Mouse (Mus musculus) left cerebral cortex, adult 9 months (tissue): ENCODE data around the gene Arhgap23.

ENCODE experiments used
- DNase-seq, 2 experiments: peaks; one replicate each; pipeline ENCODE4 v3.0.0; 2022; ENCODE audit warnings: low spot score in 2 of 2

Gene Arhgap23

GRCm38 (mm10) chr11:97415330-97415711 lies at the start of gene Arhgap23:
Gene Arhgap23, plus strand, starts transcription at chr11:97415533.
- no peak for DNase-seq

DNA sequence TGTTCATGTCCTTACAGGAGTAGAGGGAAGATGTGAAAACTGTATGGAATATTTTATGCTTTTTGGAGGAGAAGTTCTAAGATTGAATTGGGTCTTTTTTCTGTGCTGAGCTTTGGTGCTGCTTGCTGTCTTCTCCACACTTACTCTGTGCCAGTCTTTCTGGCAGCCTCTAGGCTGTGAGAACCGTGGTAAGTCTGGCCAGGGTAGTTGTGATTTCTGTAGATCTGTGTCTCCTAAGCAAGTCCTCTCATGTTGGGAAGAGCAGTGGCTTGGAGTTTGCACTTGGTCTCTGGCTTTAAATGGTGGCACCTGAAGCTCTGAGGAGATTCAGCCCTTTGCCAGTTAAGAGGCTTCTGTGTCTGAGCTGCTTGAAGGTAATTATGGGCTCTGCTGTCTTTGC lies 49.8 kb upstream of the Arhgap23 start:
- DNase-seq, result no peak

GRCm38 (mm10) chr11:97368501-97368900 lies 46.8 kb upstream of the Arhgap23 start:
- DNase-seq, result no peak

DNA sequence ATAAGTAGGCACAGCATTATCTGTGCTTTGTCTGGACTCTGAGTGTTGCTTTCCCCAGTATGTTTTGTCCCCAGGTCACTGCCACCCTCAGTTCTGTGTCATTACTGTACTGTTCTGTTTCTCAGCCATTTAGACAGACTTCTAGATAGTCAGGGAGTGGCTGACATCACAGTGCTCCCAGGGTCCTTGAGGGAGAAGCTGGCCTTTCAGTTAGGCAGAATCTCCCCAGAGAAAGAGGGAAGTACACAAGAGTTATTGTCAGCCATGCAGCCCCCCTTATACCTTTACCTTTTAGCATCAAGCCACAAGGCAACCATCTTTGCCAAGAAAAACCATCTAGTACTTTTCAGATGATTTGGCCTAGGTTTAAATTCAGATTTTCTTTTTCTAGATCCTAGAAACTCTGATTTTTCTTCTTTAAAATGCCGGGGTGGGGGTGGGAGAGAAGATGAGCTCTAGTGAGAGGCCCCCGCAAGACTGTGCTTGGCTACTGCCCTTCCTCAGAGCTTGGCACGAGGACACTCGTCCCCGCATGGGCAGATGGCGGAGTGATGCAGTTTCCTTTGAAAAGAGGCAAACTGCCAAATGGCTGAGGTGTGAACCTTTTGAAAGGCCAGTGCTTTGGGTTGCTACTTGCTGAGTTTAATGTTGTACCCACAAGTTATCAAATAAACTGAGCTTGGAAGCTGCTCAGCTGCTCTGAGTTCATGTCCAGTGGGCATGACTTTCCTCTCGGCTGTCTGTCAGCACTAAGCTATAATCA lies 44.8 kb upstream of the Arhgap23 start:
- peak in 1 of 2 experiments; percentile 73 for DNase-seq

DNA sequence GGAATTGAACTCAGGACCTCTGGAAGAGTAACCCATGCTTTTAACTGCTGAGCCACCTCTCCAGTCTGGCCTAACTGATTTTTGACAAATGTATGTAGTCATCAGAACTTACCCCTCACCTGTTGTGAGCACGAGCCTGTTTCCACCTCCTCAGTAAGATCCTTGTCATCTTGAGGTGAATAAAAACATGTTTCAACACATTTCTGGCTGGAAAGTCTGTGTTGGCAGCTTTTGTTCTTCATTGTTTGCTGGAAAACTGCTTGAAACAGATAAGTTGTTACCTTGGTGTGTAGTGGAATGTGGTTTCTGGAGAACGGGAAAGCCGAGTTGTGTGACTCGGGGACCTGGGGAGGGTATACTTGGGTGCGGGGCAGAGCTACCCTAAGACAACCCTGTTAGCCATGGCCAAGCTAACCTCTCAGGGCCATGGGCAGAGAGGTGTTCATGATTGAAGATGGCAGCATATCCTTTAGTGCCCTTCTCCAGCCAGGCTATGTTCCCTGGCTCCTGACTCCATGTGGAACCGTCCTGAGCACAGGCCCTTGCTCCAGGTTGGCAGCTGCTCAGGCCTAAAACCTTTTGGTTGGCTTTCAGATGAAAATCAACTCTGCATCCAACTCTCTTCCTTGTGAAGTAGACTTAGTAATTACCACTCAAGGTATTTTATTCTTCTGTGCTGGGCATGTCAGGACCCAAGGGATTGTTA lies 43.0 kb upstream of the Arhgap23 start:
- DNase-seq, result no peak

DNA sequence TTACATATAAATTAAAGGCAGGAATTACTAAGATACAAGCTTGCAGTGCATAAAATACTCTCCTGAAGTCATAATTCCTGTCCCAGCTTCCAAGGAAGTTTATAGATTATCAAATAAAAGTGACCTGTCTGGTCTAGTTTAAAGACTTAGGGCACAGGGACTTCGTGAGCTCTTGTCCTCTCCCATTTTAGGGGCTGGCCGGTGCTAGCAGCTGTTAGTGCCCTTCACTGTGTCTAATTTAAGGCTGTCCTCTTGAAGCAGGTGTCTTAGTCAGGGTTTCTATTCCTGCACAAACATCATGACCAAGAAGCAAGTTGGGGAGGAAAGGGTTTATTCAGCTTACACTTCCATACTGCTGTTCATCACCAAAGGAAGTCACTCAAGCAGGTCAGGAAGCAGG lies 41.9 kb upstream of the Arhgap23 start:
- DNase-seq, result no peak

DNA sequence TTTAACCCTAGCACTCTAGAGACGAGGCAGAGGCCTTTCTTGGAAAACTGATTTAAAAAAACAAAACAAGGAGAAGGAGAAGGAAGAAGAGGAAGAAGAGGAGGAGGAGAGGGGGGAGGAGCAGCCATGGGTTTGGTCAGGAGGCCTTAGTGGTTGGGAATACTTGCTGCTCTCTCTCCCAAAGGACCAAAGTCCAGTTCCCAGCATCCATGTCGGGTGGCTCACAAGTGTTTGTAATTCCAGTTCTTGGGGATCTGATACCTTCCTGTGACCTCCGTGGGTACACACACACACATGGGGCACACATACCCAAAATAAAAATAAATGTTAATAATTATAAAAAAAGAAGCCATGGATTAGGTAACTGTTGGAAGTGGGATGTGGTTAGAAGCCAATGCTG lies 35.3 kb upstream of the Arhgap23 start:
- no peak for DNase-seq

- no peak for DNase-seq
These were observed 32.3 kb upstream of the Arhgap23 start for GRCm38 (mm10) chr11:97383017-97383416.

DNA sequence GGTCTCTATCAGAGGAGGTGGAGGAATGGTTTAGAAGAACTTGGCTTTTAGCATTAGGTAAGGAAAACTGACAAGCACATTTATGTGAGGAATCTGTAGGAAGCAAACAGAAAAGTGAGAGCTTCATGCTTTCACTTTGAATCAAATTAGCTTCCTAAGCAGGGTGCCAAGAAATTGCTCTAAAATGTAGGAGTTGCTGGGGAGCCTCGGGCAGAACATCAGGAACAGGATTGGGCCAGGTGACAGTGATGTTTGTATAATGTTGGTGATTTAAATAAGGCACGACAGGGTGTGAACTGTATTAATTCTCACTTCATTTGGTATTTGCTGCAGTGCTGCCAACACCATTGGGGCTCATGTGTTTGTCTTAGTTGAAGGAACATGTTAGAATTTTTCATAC lies 31.6 kb upstream of the Arhgap23 start:
- DNase-seq, result no peak

DNA sequence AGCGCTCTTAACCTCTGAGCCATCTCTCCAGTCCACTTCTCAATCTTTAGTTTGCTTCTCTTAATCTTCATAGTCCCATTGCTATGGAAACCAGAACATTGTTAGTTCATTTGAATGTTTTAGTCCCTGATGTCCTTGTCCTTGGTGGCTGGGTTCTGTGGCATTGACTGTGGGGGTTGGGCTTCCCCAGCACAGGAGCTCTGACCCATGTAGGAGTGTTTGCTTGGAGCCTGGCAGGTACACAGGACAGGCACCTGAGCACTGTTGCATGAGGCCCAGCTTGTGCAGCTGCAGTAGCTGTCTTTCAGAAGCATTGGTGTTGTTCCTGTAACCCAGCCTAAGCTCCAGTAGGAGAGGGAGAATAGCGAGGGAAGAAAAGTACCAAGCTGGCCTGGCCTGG lies 27.5 kb upstream of the Arhgap23 start:
- DNase-seq, result no peak

DNA sequence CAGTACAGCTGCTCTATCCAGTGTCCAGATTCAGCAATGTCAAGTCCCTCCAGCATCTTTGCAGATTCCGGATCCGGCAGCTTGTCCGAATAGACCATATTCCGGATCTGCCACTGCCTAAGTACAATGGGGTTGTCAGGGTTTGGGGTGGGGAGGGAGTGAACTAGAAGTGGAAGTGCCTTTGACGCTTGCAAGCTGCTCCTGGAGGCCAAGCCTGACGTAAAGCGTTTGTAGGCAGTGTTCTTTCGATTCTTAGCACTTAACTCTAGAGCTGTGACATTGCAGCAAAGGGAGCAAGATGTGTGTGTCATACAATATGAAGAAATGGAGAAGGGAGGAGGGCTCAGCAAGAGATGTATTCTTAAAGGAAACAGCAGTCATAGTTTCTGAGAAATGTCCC lies 26.2 kb upstream of the Arhgap23 start:
- DNase-seq, result no peak

GRCm38 (mm10) chr11:97393658-97394057 lies 21.7 kb upstream of the Arhgap23 start:
- DNase-seq, result no peak

DNA sequence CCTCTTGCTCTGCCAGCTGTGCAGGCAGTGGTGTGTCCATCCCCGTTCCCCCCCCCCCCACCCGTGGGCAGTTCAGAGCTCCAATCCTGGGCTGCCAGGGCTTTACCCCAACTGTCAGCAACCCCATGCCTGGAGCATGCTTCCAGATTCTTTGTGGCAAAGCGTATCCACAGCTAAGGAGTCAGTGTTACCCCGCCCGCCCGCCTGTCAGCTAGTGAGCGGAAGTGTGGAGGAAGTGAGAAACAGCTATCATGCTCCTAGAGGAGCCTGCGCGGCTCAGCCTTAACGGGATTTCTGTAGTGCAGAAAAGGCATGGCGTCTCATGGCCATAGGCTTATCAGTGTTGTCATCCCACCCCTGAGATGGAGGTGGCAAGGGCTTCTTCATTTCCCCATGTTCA lies 21.2 kb upstream of the Arhgap23 start:
- peak in 1 of 2 experiments; percentile 73 for DNase-seq

GRCm38 (mm10) chr11:97398506-97398905 lies 16.8 kb upstream of the Arhgap23 start:
- no peak for DNase-seq

DNA sequence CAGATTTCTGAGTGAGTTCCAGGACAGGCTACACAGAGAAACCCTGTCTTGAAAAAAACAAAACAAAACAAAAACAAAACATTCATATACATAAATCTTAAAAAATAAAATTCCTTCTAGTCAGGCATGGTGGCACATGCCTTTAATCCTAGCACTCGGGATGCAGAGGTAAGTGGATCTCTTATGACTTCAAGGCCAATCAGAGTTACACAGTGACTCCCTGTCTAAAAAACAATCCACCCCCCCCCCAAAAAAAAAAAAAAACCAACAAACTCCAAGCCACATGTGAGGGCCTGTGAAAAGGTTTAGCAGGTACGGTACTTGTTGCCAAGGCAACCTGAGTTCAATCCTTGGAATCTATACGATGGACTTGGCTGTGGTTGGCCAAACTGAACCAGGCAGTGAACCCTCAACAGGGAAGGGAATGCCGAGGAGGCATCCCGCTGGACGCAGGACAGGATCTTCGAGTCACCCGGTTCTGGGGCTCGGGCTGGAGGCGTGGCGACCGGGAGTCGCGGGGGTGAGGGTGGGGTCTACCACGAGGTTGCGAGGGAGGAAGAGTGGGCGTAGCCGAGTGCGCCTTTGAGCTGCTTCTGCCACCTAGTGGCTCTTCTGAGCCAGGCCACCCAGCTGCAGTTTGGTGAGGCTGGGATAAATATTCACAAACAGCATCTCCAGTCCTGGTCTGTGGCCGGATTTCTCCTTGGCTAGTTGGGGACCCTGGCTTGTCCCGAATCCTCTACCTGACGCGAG lies 15.2 kb upstream of the Arhgap23 start:
- peak; percentile 73 to 90 for DNase-seq

DNA sequence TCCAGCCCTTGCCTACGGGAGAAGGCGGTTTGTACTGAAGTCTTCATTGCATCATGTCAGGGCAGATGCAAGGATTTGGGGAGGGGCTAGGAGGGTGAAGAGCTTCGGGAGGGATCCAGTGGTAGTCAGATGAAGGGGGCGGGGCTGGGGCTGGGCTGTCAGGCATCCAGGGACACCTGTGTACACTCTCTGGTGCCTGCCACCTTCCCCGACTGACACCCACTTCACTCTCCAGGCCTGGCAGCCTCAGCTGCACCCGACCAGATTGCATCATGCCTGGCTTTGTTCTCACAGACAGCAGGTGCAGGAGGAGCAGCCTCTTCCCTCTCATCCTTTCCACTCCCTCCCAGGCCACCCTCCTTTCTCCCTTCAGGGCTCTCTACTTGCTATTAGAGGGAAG lies 14.3 kb upstream of the Arhgap23 start:
- peak in 1 of 2 experiments; percentile 79 for DNase-seq

DNA sequence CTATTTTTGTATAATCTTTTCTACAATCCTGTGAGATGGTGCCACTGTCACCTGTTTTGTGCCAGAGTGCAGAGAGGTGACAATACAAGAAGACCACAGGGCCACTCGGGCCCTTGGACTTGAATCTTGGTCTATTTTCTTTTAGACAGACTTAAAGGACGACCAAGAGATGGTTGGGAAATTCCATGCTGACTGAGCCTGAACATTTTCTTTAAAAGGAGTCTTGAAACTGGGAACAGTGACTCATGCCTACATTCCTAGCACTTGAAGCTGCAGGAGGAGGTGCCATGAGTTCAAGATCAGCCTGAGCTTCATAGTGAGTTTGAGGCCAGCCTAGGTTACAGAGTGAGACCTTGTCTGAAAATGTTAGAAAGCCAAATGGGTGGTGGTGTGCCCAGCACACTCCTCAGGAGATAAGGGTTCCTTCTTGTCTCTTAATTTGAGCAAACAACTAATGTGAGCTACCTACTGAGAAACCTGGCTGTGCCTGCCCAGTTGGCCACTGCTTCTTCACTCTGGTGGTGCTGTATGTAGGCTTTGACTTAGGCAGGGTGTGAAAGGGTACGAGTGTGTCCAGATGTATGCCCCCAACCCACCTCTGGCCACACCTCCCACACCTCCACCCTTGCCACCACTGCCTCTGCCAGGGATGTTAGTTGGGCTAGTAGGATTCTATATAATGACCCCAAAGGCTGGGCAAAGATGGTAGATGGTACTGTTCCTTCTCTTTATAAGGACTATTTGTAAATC lies 13.5 kb upstream of the Arhgap23 start:
- DNase-seq, result no peak

GRCm38 (mm10) chr11:97402746-97403145 lies 12.6 kb upstream of the Arhgap23 start:
- no peak for DNase-seq

DNA sequence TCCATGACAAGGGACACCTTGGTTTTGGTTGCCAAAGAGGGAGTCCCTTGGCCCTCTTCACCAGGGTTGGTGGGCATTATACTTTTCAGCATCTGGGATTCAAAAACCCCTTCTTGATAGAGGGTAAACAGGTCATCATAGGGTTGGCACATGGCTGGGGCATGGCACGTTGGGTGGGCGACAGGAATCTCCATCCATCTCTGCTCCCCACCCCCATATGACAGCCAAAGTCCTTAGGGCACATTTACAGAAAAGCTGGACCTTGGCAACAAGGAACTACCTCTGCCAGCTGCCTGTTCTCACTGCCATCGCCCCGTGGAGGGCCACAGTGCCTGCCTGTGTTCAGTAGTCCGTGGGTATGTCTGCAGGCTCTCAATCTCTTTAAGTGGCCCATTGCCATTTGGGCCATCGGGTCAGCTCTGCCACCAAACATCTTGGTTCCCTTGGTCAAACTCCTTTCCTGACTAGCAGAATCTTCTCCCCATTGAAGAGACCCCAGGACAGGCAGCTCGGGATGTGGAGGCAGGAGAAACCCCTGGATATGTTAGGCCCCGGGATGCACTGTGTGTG lies 11.6 kb upstream of the Arhgap23 start:
- DNase-seq, result no peak

- DNase-seq, result no peak
These were observed 11.1 kb upstream of the Arhgap23 start for GRCm38 (mm10) chr11:97404184-97404760.

DNA sequence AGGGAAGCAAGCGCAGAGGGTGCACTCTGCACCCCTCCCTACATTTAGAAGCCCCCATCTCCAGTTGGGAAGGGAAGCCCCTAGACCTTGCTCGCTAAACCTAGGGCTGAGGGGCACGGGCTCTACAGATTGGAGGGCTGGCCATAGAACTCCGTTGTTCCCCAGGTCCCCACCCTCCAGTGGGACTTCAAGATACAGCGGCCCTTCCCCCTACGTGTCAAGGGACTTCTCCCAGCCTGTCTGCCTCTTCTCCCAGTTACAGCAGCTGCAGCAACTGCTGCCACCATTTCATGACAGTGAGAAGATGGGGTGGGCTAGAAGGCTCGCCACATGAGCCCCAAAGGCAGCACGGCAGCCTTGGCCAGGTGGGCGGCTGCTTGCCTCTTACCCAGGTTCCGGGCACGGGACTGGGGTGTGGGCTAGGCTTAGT lies 10.6 kb upstream of the Arhgap23 start:
- DNase-seq, result no peak
